Mouse (Mus musculus) embryonic stem cell, embryonic (primary cell): ENCODE data around the gene Rnf123.

Source experiments
- CTCF ChIA-PET, 4 experiments: fragments of 300-600 bp in 2 of 4; fragments of 350-600 bp in 2 of 4; sonication (Branson Sonifier 250); formaldehyde crosslinking; loops; one replicate each; lab custom pipeline; 2022; ENCODE audit warnings: inconsistent platforms in 2 of 4; lab: Charles Lee
- POLR2A ChIA-PET, 4 experiments: fragments of 300-600 bp in 2 of 4; fragments of 350-600 bp in 2 of 4; sonication (Branson Sonifier 250); formaldehyde crosslinking; loops; one replicate each; lab custom pipeline; 2022; ENCODE audit warnings: antibody characterized with exemption in 4 of 4, inconsistent platforms in 1 of 4; lab: Charles Lee

Rnf123 gene

GRCm38 (mm10) chr9:108047601-108048565, 35.3 kb downstream of the Rnf123 start:
- ChIA-PET CTCF (interaction anchor here (1.0 to 1.7 kb wide), 5 partner anchors 18 to 147 kb away, joined by 3 to 6 read pairs (median 4); no protein-coding TSS in a partner anchor), POLR2A (interaction anchor here in 3 of 4 experiments (0.7 to 2.6 kb wide), 29 partner anchors 8 to 260 kb away, joined by 3 to 12 read pairs (median 4); partner anchors contain the start of genes Ip6k1 (in 3 of the 3), Apeh (in 1 of the 3), Gm20662 (in 1 of the 3) and Mst1r (in 1 of the 3))

GRCm38 (mm10) chr9:108046582-108046981, 36.6 kb downstream of the Rnf123 start:
- ChIA-PET CTCF (interaction anchor here in 2 of 4 experiments (0.5 to 1.7 kb wide), 3 partner anchors 11 to 154 kb away, joined by 3 to 4 read pairs (median 3); no protein-coding TSS in a partner anchor), POLR2A (interaction anchor here in 2 of 4 experiments (0.9 to 2.4 kb wide), 4 partner anchors 11 to 44 kb away, joined by 3 to 5 read pairs (median 4); partner anchors contain the start of gene Ip6k1 (in 1 of the 2))

GRCm38 (mm10) chr9:108044751-108045492, 38.2 kb downstream of the Rnf123 start:
- CTCF ChIA-PET, result interaction anchor here (0.5 to 1.9 kb wide), 73 partner anchors 9 to 1199 kb away, joined by 3 to 28 read pairs (median 4); partner anchors contain the start of genes Cdhr4 (in 2 of the 4), Amigo3 (in 1 of the 4), Apeh (in 1 of the 4) and Inka1 (in 1 of the 4)
- POLR2A ChIA-PET, result interaction anchor here (0.5 to 3.2 kb wide), 41 partner anchors 8 to 1225 kb away, joined by 3 to 26 read pairs (median 4); partner anchors contain the start of genes Amigo3 (in 2 of the 4), Ip6k1 (in 2 of the 4), Gnai2 (in 1 of the 4) and Inka1 (in 1 of the 4)

- POLR2A ChIA-PET, result interaction anchor here in 2 of 4 experiments (0.6 to 3.3 kb wide), 11 partner anchors 9 to 128 kb away, joined by 3 to 15 read pairs (median 4); partner anchors contain the start of genes Gmppb (in 1 of the 2) and Ip6k1 (in 1 of the 2)
- CTCF ChIA-PET, result interaction anchor here in 3 of 4 experiments (0.6 to 2.2 kb wide), 9 partner anchors 9 to 134 kb away, joined by 3 to 8 read pairs (median 4); partner anchors contain the start of gene Amigo3 (in 2 of the 3)
Observed at GRCm38 (mm10) chr9:108035331-108036156, 47.6 kb downstream of the Rnf123 start.

GRCm38 (mm10) chr9:108032126-108032525, 51.0 kb downstream of the Rnf123 start:
- CTCF ChIA-PET, result interaction anchor here in 1 of 4 experiments (0.6 to 0.8 kb wide), 3 partner anchors 21 to 237 kb away, joined by 3 to 5 read pairs (median 3); partner anchors contain the start of gene Amigo3
- POLR2A ChIA-PET, result interaction anchor here in 3 of 4 experiments (0.6 to 3.0 kb wide), 16 partner anchors 8 to 445 kb away, joined by 3 to 12 read pairs (median 4); partner anchors contain the start of genes Gmppb (in 2 of the 3), Ip6k1 (in 2 of the 3), Cdhr4 (in 1 of the 3) and Rbm6 (in 1 of the 3)

GRCm38 (mm10) chr9:108027867-108028266, 55.3 kb downstream of the Rnf123 start:
- POLR2A ChIA-PET, result interaction anchor here in 1 of 4 experiments (1.1 to 3.3 kb wide), 3 partner anchors 19 to 127 kb away, joined by 4 to 19 read pairs (median 6); partner anchors contain the start of gene Ip6k1

GRCm38 (mm10) chr9:108026584-108026983, 56.6 kb downstream of the Rnf123 start:
- ChIA-PET POLR2A (interaction anchor here in 2 of 4 experiments (0.6 to 1.3 kb wide), 5 partner anchors 18 to 397 kb away, joined by 3 to 15 read pairs (median 4); partner anchors contain the start of genes Gmppb (in 1 of the 2) and Ip6k1 (in 1 of the 2)), CTCF (interaction anchor here (0.5 to 1.2 kb wide), 7 partner anchors 18 to 221 kb away, joined by 3 to 6 read pairs (median 3); partner anchors contain the start of gene Amigo3 (in 1 of the 4))

More at GRCm38 (mm10) chr9:108027867-108028266, 55.3 kb downstream of the Rnf123 start:
- CTCF ChIA-PET, result interaction anchor here in 3 of 4 experiments (0.7 to 1.6 kb wide), 9 partner anchors 17 to 127 kb away, joined by 3 to 5 read pairs (median 3); partner anchors contain the start of gene Amigo3 (in 1 of the 3)

- ChIA-PET CTCF (no interaction called here), POLR2A (interaction anchor here in 2 of 4 experiments (0.7 to 1.0 kb wide), 3 partner anchors 8 to 12 kb away, joined by 3 to 4 read pairs (median 3); no protein-coding TSS in a partner anchor)
Observed at GRCm38 (mm10) chr9:108023216-108023615, 59.9 kb downstream of the Rnf123 start.

- ChIA-PET CTCF (interaction anchor here in 2 of 4 experiments (0.5 to 2.0 kb wide), 3 partner anchors 32 to 74 kb away, joined by 4 to 6 read pairs (median 5); partner anchors contain the start of genes Amigo3 (in 1 of the 2) and Apeh (in 1 of the 2)), POLR2A (interaction anchor here in 3 of 4 experiments (0.5 to 1.9 kb wide), 16 partner anchors 8 to 534 kb away, joined by 3 to 9 read pairs (median 3); partner anchors contain the start of gene Ip6k1 (in 2 of the 3))
Observed at GRCm38 (mm10) chr9:108020741-108021140, 62.4 kb downstream of the Rnf123 start.

GRCm38 (mm10) chr9:108017127-108017526, 66.0 kb downstream of the Rnf123 start:
- CTCF ChIA-PET, result interaction anchor here in 3 of 4 experiments (0.6 to 1.5 kb wide), 4 partner anchors 14 to 291 kb away, joined by 3 to 4 read pairs (median 3); no protein-coding TSS in a partner anchor
- POLR2A ChIA-PET, result interaction anchor here in 3 of 4 experiments (0.7 to 2.3 kb wide), 9 partner anchors 12 to 2000 kb away, joined by 3 to 11 read pairs (median 3); partner anchors contain the start of genes Amigo3 (in 1 of the 3) and Ip6k1 (in 1 of the 3)

GRCm38 (mm10) chr9:108013577-108013976, 69.6 kb downstream of the Rnf123 start:
- POLR2A ChIA-PET, result interaction anchor here in 3 of 4 experiments (0.5 to 1.7 kb wide), 6 partner anchors 11 to 201 kb away, joined by 3 to 16 read pairs (median 3); partner anchors contain the start of genes Ip6k1 (in 2 of the 3) and Inka1 (in 1 of the 3)
- CTCF ChIA-PET, result interaction anchor here in 3 of 4 experiments (0.6 to 1.8 kb wide), 8 partner anchors 11 to 169 kb away, joined by 3 to 6 read pairs (median 3); partner anchors contain the start of genes Gm20662 (in 1 of the 3), Ip6k1 (in 1 of the 3) and Mst1r (in 1 of the 3)

- ChIA-PET CTCF (interaction anchor here in 1 of 4 experiments (0.6 to 1.4 kb wide), 2 partner anchors 43 to 109 kb away, joined by 3 to 5 read pairs; partner anchors contain the start of gene Amigo3), POLR2A (interaction anchor here in 3 of 4 experiments (0.6 to 1.9 kb wide), 17 partner anchors 9 to 311 kb away, joined by 3 to 24 read pairs (median 4); partner anchors contain the start of genes Amigo3 (in 2 of the 3), Cdhr4 (in 2 of the 3), Ip6k1 (in 2 of the 3) and Gmppb (in 1 of the 3))
Observed at GRCm38 (mm10) chr9:108010385-108010784, 72.8 kb downstream of the Rnf123 start.

GRCm38 (mm10) chr9:108008041-108008440, 75.1 kb downstream of the Rnf123 start:
- ChIA-PET POLR2A (interaction anchor here in 2 of 4 experiments (1.0 to 1.6 kb wide), 2 partner anchors 41 to 45 kb away, joined by 3 read pairs; partner anchors contain the start of genes Amigo3 (in 1 of the 2) and Gmppb (in 1 of the 2)), CTCF (interaction anchor here in 1 of 4 experiments (1.0 kb wide), 2 partner anchors 45 to 439 kb away, joined by 3 read pairs; partner anchors contain the start of gene Amigo3)

- ChIA-PET POLR2A (interaction anchor here (0.6 to 3.6 kb wide), 38 partner anchors 8 to 397 kb away, joined by 3 to 27 read pairs (median 5); partner anchors contain the start of genes Cdhr4 (in 2 of the 4), Gmppb (in 2 of the 4), Inka1 (in 2 of the 4) and Rbm6 (in 2 of the 4)), CTCF (interaction anchor here in 2 of 4 experiments (0.6 to 2.6 kb wide), 6 partner anchors 14 to 102 kb away, joined by 3 to 7 read pairs (median 4); partner anchors contain the start of gene Amigo3 (in 1 of the 2))
Observed at GRCm38 (mm10) chr9:108003531-108003890, 79.6 kb downstream of the Rnf123 start.
